Mouse (Mus musculus): ENCODE measurements around the gene BB287469.
"Not testable (repeated sequence)": the region's sequence is repeated elsewhere in the genome, so short reads cannot be mapped to it uniquely, and the experiment has no call there.

BB287469 gene

GRCm38 (mm10) chr12:87816277-87816676, at the start of gene BB287469:
Gene BB287469 (plus strand): TSS chr12:87816577.
- not testable (repeated sequence) for DNase-seq (ENCODE audit: low spot score in 2 of 2)

GRCm38 (mm10) chr12:87775655-87776054, 40.7 kb upstream of the BB287469 start, which contains the start of gene Gm21319:
Gene Gm21319 (minus strand): TSS chr12:87775755.
- DNase-seq (ENCODE audit: low spot score in 2 of 2) = not testable (repeated sequence)

- DNase-seq (ENCODE audit: low spot score in 2 of 2) = not testable (repeated sequence)
These were observed 21.2 kb upstream of the BB287469 start, which contains the start of gene Gm21936 for GRCm38 (mm10) chr12:87795212-87795611. Gene Gm21936 (plus strand): TSS chr12:87795512.

- DNase-seq (ENCODE audit: low spot score in 2 of 2) = not testable (repeated sequence)
These were observed 18.4 kb upstream of the BB287469 start for GRCm38 (mm10) chr12:87797971-87798370.

- not testable (repeated sequence) for DNase-seq (ENCODE audit: low spot score in 2 of 2)
These were observed 25.9 kb downstream of the BB287469 start, which contains the start of gene Gm2001 for GRCm38 (mm10) chr12:87842239-87842638. Gene Gm2001 (minus strand): TSS chr12:87842339.

- DNase-seq (ENCODE audit: low spot score in 2 of 2) = not testable (repeated sequence)
These were observed 34.3 kb downstream of the BB287469 start for GRCm38 (mm10) chr12:87850657-87851056.

- DNase-seq (ENCODE audit: low spot score in 2 of 2) = not testable (repeated sequence)
These were observed 39.7 kb downstream of the BB287469 start for GRCm38 (mm10) chr12:87856067-87856466.

GRCm38 (mm10) chr12:87861740-87862692, 45.6 kb downstream of the BB287469 start:
- not testable (repeated sequence) for DNase-seq (ENCODE audit: low spot score in 2 of 2)

GRCm38 (mm10) chr12:87863638-87864037, 47.3 kb downstream of the BB287469 start:
- not testable (repeated sequence) for DNase-seq (ENCODE audit: low spot score in 2 of 2)

- not testable (repeated sequence) for DNase-seq (ENCODE audit: low spot score in 2 of 2)
These were observed 47.7 kb downstream of the BB287469 start for GRCm38 (mm10) chr12:87864048-87864447.
